Mouse (Mus musculus): ENCODE data around the gene Gm4297.
"Not testable (repeated sequence)": the region's sequence is repeated elsewhere in the genome, so short reads cannot be mapped to it uniquely, and the experiment has no call there.

The Gm4297 gene

DNA sequence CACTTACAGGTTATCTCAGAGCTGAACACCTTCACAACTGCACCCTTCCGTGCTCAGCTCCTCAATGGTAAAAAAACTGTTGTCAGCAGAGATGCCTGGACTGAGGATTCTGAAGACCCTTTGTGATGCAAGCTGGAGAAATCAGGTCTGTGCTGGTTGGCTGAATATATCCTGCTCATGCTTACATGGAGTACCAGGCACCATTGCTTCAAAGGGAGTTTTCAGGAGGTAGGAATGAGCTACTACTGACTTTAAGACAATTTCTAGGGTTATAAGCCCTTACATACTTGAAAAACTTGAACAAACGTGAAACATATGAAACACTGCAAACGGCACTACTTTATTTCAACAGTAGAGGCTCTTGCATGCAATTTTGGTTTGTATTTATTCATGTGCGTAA, at the start of gene Gm4297:
TSS of gene Gm4297 (minus strand) at position 101 of the 400 bp plus-strand sequence.
- in situ Hi-C loops (cut with MboI): not testable (repeated sequence)
